Mouse (Mus musculus) liver, embryonic 12.5 days (tissue): Measurements from ENCODE around the gene Nr2f1. TPM values are rescaled to one million over a fixed set of nuclear protein-coding genes. Genes with fewer than 3 reads are reported as not detected.
"Not testable (repeated sequence)": the region's sequence is repeated elsewhere in the genome, so short reads cannot be mapped to it uniquely, and the experiment has no call there.

ENCODE experiments used
- ATAC-seq: fragments of 200-750 bp; cut with Nextera tagmentation; 2 replicates; pipeline ENCODE4 v1.8.0; 2017; ENCODE audit warnings: moderate number of reproducible peaks, mild to moderate bottlenecking, moderate library complexity
- H3K27ac ChIP-seq: fragments of 300-500 bp; sonication (generic); 2 replicates; pipeline ENCODE4 v1.5.1; 2016; ENCODE audit warnings: mild to moderate bottlenecking
- H3K27me3 ChIP-seq: fragments of 300-500 bp; sonication (generic); replicated peaks from 2 replicates; pipeline ENCODE4 v1.6.1; 2016; ENCODE audit warnings: mild to moderate bottlenecking, moderate library complexity
- H3K36me3 ChIP-seq: fragments of 300-500 bp; sonication (generic); 2 replicates; pipeline ENCODE4 v1.6.1; 2016; ENCODE audit warnings: mild to moderate bottlenecking, moderate library complexity
- H3K4me1 ChIP-seq: fragments of 300-500 bp; sonication (generic); 2 replicates; pipeline ENCODE4 v1.6.1; 2016
- H3K4me2 ChIP-seq: fragments of 300-500 bp; sonication (generic); 2 replicates; pipeline ENCODE4 v1.6.1; 2016; ENCODE audit warnings: mild to moderate bottlenecking, moderate library complexity
- H3K4me3 ChIP-seq: fragments of 300-500 bp; sonication (generic); 2 replicates; pipeline ENCODE4 v1.5.1; 2016; ENCODE audit warnings: mild to moderate bottlenecking, moderate library complexity
- H3K9ac ChIP-seq: fragments of 300-500 bp; sonication (generic); 2 replicates; pipeline ENCODE4 v1.6.1; 2016; ENCODE audit warnings: mild to moderate bottlenecking, moderate library complexity
- H3K9me3 ChIP-seq: fragments of 300-500 bp; sonication (generic); replicated peaks from 2 replicates; pipeline ENCODE4 v1.6.1; 2016; ENCODE audit warnings: mild to moderate bottlenecking, moderate library complexity
- WGBS: fragments of 180-500 bp; shearing (Covaris S2); methylation state at CpG from one replicate; pipeline ENCODE4 v1.1.7; 2016; ENCODE audit not compliant: insufficient replicate concordance; 5-methylcytosine and 5-hydroxymethylcytosine counted together
- polyA plus RNA-seq: library from polyadenylated mRNA; unstranded; fragments of >200 nt; fragmentation: Nextera tagmentation; extraction: Ambion mirVana; gene quantifications from 2 replicates; pipeline ENCODE4 v1.2.1, GENCODE M21; 2016

The Nr2f1 gene
- 1.5 and 1.7 TPM in 2 replicates for polyA plus RNA-seq

DNA sequence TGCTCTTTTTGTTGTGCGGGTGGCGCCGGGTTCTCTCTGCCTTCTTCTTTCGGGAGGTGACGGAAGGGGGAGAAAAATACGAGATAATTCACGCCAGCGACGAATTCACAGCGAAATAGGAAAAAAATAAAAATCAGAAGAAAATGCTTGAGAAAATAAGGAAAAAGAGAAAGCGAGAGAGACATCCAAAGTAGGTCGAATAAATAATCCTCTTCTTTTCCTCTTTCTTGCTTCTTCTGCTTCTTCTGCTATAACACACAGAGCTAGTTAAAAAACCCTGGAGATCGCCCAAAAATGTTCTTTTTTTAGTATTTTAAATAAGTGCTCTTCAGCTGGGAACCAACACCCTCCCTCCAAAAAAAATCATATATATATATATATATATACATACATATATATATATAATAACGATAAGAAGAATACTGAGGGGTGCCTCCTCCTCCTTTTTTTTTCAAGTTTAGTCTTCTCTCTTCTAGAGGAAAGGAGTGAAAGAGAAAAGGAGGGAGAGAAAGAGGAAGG, at the start of gene Nr2f1:
TSS of gene Nr2f1 (minus strand) at position 116 of the 519 bp plus-strand sequence.
- Histone ChIP-seq H3K9ac (peak within 1 kb of the TSS; percentile 64), H3K27me3 (peaks cover 96% of the 10 kb centered on the region), H3K27ac (peak within 1 kb of the TSS; percentile 78), H3K9me3 (no peaks in the 10 kb centered on the region), H3K4me2 (peak within 1 kb of the TSS; percentile 71), H3K4me1 (peaks cover 10% of the 10 kb centered on the region), H3K36me3 (no peaks in the 10 kb centered on the region), H3K4me3 (peak within 1 kb of the TSS; percentile 59)
- under 1% methylated on average over 14 of the region's 14 CpGs for WGBS
- ATAC-seq: no peak

DNA sequence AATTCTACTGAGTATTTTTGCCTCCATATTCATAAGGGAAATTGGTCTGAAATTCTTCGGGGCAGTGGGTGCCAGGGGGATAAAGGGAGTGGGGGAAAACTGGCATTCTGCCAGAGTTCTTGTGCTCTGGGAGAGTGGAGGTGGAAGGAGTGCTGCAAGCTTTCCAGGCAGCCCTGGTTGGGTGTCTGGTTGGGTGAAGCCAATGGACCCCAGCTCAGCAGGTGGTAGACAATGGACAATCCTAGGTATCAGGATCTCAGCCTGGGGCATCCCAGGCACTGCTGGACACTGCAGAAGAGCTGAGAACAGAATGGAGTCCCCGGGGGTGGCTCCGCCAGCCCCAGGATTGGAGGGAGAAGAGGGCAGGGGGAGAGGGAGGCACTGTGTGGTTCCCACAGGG, 22.1 kb upstream of the Nr2f1 start:
- no peaks in the 10 kb centered on the region for H3K36me3 ChIP-seq
- no peak overlapping the region for H3K4me2 ChIP-seq
- WGBS: 74% methylated on average over 3 of the region's 3 CpGs
- no peak overlapping the region for H3K9ac ChIP-seq
- no peak overlapping the region for H3K4me3 ChIP-seq
- H3K9me3 ChIP-seq: no peaks in the 10 kb centered on the region
- H3K27me3 ChIP-seq: peaks cover 4% of the 10 kb centered on the region
- ATAC-seq: no peak
- no peaks in the 10 kb centered on the region for H3K4me1 ChIP-seq
- no peak overlapping the region for H3K27ac ChIP-seq

DNA sequence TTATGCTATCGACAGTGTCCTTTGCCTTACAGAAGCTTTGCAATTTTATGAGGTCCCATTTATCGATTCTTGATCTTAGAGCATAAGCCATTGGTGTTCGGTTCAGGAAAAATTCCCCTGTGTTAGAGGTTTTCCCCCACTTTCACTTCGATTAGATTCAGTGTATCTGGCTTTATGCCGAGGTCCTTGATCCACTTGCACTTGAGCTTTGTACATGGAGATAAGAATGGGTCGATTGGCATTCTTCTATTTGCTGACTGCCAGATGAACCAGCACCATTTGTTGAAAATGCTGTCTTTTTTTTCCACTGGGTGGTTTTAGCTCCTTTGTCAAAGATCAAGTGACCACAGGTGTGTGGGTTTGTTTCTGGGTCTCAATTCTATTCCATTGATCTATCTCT, 20.7 kb upstream of the Nr2f1 start:
- not testable (repeated sequence) for H3K36me3 ChIP-seq, H3K27ac ChIP-seq, H3K4me1 ChIP-seq, H3K9ac ChIP-seq, H3K4me2 ChIP-seq, H3K9me3 ChIP-seq, H3K4me3 ChIP-seq, H3K27me3 ChIP-seq, ATAC-seq
- 64% methylated on average over 6 of the region's 6 CpGs for WGBS

DNA sequence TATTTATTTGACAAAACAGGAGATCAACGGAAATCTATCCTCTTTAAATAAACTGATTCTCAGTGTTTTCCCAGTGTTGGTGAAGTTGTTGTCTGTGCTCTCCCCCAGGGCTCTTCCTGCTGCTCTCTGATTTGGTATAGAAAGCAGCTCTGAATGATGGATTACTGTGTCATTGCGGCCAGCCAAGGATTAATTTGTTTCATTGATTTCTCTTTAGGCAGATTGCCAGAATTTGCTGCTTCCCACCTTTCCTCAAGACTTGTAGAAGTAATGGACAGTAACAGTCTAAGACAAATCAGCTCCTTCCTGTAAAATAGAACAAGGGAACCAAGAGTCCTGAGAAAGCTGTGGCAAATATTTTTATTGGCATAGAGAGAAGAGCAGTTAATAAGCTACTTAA, 15.7 kb upstream of the Nr2f1 start:
- 49% methylated on average over 2 of the region's 2 CpGs for WGBS
- Histone ChIP-seq H3K4me3 (no peak overlapping the region), H3K27me3 (peaks cover 42% of the 10 kb centered on the region), H3K27ac (no peak overlapping the region), H3K9me3 (no peaks in the 10 kb centered on the region), H3K36me3 (no peaks in the 10 kb centered on the region), H3K4me1 (no peaks in the 10 kb centered on the region), H3K9ac (no peak overlapping the region), H3K4me2 (no peak overlapping the region)
- ATAC-seq: no peak

DNA sequence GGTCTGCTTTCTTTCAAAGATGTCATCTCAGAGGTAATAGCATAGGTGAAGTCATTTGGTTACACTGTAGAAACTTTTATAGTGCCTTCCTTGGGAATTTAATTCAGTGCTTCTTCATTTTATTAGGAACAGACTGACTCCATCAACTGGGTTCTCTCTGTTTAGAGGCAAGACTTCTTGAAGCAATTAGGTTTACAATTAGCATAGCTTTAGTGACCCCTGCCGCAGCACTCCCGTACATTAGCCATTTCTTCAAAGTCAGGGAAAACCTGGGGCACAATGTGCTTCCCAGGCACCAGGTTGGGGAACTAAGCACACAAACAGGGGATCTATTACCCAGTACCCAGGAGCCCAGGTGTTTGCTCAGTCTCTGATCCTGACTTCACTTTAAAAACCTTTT, 13.6 kb upstream of the Nr2f1 start:
- Histone ChIP-seq H3K27me3 (peaks cover 59% of the 10 kb centered on the region), H3K4me2 (no peak overlapping the region), H3K36me3 (no peaks in the 10 kb centered on the region), H3K27ac (no peak overlapping the region), H3K9me3 (no peaks in the 10 kb centered on the region), H3K4me1 (no peaks in the 10 kb centered on the region), H3K4me3 (no peak overlapping the region), H3K9ac (no peak overlapping the region)
- 22% methylated on average over 2 of the region's 2 CpGs for WGBS
- ATAC-seq: no peak

DNA sequence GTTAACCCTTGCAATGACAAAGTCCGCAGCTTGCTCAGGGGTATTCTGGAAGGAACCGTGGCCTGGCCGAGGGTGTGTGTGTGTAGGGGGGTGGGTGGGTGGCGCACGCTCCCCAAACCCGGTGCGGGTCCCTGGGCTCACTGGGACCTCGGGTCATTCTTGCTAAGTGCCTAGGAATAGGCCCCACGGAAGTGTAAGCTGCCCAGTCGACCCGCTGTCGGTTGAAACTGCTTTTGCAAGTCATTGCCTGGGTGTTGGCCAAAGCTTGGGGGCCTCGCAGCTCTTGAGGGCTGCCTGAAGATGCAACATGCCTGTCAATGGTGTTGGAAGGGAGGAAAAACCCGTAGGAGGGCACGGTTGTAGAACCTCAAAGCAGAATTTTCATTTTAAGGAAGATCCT, 12.6 kb upstream of the Nr2f1 start:
- no peak overlapping the region for H3K4me3 ChIP-seq
- ATAC-seq: no peak
- WGBS: 21% methylated on average over 15 of the region's 15 CpGs
- H3K27ac ChIP-seq: no peak overlapping the region
- no peaks in the 10 kb centered on the region for H3K9me3 ChIP-seq
- no peak overlapping the region for H3K4me2 ChIP-seq
- H3K27me3 ChIP-seq: peaks cover 68% of the 10 kb centered on the region
- H3K4me1 ChIP-seq: no peaks in the 10 kb centered on the region
- H3K9ac ChIP-seq: no peak overlapping the region
- H3K36me3 ChIP-seq: no peaks in the 10 kb centered on the region

DNA sequence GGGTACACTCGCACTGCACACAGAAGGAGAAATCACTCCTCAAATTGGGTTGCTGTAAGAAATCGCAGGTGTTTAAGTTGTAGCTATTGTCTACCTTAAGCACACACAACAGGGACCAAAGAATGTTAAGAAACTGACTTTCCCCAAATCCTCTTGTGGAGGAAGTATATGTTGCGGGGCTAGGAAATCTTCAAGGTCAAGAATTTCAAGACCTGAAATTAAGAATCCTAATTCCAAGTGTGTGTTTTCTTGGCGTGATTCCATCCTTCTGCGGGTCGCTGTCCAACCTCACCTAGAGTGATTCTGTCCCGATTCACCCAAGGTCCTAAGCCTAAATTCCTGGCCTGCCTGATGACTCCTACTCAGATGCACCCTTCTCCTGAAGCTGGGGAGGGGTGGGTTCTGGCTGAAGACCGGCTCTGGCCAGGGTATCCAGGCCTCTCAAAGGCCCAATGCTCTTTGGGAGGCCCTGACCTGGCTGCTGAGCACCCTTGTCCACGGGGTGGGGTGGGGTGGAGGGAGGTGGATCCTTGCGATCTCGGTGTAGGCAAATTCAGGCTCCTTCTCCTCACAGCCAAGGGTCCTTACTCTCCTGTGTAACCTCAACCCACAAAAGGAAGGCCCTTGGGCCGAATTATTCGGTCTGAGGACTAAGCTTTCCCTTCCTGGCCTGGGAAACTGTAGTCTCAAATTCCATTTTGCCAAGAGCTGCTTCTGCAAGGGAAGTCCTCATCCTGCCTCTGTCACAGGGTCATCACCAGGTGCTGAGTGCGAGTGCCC, 11.9 kb upstream of the Nr2f1 start:
- Histone ChIP-seq H3K27me3 (peaks cover 72% of the 10 kb centered on the region), H3K36me3 (no peaks in the 10 kb centered on the region)
- WGBS: 11% methylated on average over 14 of the region's 14 CpGs

DNA sequence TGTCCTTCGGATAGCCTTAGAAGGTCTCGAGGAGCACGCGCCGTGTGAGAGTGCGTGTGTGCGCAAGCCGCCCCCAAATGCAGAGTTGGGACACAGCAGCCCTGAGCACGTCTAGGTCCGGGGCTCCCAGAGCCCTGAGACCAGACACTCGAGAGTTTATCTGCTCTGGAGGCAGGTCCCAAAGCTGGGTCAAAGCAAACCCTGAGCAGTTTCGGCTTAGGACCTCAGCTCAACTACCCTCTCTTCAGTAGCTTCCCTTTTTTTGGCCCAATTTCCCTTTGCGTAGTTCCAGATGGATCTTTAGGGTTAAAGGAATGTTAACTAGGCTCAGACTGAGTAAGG, 11.2 kb upstream of the Nr2f1 start:
- Histone ChIP-seq H3K27me3 (peaks cover 74% of the 10 kb centered on the region), H3K4me2 (peak overlapping the region; percentile 41; the same call in 1 of the 2 replicates), H3K9me3 (no peaks in the 10 kb centered on the region), H3K36me3 (no peaks in the 10 kb centered on the region), H3K4me1 (no peaks in the 10 kb centered on the region), H3K4me3 (no peak overlapping the region), H3K9ac (no peak overlapping the region), H3K27ac (no peak overlapping the region)
- no peak for ATAC-seq
- 9% methylated on average over 13 of the region's 13 CpGs for WGBS

More for the DNA sequence above, 11.9 kb upstream of the Nr2f1 start:
- H3K4me3 ChIP-seq: no peak overlapping the region
- no peak overlapping the region for H3K27ac ChIP-seq
- no peaks in the 10 kb centered on the region for H3K9me3 ChIP-seq
- no peak overlapping the region for H3K4me2 ChIP-seq
- H3K9ac ChIP-seq: no peak overlapping the region
- H3K4me1 ChIP-seq: no peaks in the 10 kb centered on the region
- no peak for ATAC-seq

DNA sequence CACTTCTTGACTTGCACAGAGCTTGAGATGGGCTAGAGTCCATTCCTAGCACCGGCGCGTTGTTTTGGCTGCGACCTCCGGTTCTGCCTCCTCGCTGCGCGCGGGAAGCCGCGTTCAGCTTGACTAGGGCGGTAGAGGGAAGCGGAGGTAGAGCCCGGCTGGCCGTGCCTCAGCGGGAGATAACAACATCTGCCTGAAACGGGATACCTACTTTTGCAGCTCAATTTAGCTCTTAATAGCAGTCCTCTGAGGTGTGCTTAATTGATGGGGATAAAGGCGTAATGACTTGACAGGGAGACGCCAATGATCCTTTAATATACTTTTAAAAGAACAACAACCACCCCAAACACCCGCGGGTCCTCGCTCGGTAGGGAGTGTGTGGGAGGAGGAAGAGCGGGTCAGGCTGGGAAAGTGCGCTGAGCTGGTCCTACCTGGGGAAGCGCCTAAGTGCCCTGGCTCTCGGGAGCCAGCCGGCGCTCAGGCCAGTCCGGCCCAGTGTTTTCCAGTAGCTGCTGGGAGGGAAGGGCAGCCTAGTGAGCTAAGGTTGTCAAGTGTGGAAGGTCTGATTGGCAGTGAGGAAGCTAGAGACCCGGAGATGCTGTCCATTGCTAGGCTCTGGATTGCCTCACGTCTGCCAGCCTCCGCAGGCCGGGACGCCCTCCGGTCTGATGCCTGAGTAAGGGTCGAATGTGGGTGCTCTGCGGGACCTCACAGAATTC, 10.6 kb upstream of the Nr2f1 start:
- H3K36me3 ChIP-seq: no peaks in the 10 kb centered on the region
- H3K9ac ChIP-seq: no peak overlapping the region
- no peaks in the 10 kb centered on the region for H3K9me3 ChIP-seq
- H3K4me1 ChIP-seq: no peaks in the 10 kb centered on the region
- peak overlapping the region; percentile 12; the same call in 1 of the 2 replicates for H3K4me3 ChIP-seq
- 1% methylated on average over 38 of the region's 38 CpGs for WGBS
- peak overlapping the region; percentile 41 for H3K4me2 ChIP-seq
- H3K27me3 ChIP-seq: peaks cover 79% of the 10 kb centered on the region
- no peak overlapping the region for H3K27ac ChIP-seq
- no peak for ATAC-seq

DNA sequence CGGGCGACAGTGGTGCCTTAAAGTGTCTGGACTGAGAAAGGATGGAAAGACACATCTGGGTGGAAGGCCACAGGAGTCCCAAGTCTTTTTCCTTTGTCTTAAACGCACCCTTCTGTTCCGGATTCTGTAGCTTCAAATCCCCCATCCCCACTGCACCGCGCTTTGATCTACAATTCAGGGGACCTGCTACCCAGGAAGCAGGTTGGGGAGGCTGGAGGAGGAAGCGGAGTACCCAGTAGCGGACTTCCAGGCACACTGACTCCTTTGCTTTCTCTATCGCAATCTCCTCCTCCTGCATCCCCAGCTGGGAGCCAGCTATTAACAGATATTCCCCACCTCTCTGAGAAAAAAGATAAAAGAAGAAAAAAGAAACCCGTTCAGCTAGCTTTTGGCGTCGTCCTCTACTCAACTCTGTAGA, 10.1 kb upstream of the Nr2f1 start:
- Histone ChIP-seq H3K27me3 (peaks cover 84% of the 10 kb centered on the region), H3K4me2 (peak overlapping the region; percentile 41), H3K4me3 (peak overlapping the region; percentile 12; the same call in 1 of the 2 replicates), H3K9ac (no peak overlapping the region), H3K4me1 (no peaks in the 10 kb centered on the region), H3K36me3 (no peaks in the 10 kb centered on the region), H3K9me3 (no peaks in the 10 kb centered on the region), H3K27ac (no peak overlapping the region)
- WGBS: 2% methylated on average over 12 of the region's 12 CpGs
- ATAC-seq: no peak

DNA sequence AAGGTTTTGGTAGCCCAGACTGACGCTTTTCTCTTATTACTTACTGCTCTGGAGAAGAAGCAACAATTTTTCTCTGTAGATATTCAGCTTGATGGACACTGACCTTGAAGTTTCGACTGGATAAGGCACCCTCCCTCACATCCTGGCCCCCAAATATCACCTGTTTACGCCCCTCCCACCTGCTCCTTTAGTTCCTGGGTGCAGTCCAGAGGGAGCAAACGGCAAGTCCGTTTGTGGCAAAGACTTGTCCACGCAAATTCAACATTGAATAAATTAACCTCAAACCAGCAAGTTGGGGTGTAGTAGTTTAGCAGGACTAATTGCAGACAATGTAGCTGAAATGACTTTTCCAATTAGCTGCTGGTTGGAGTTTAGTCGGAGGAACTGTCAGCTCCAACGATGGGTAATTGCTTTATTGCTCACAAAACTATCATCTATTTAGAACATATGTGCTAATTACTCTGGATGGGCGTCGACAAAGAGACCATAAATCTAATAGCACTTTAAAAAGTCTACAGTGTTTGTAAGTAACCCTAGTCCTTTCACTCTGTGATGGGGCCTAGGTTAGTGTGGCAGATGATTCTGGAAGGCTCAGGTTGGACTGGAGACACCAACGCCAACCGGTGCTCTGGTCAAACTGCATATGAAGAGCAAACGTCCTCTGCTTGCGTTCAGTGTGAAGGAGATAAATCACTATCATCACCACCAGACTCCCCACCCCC, 9.3 kb upstream of the Nr2f1 start:
- Histone ChIP-seq H3K36me3 (no peaks in the 10 kb centered on the region), H3K27ac (no peak overlapping the region), H3K4me1 (no peaks in the 10 kb centered on the region), H3K4me3 (no peak overlapping the region), H3K4me2 (no peak overlapping the region), H3K27me3 (peaks cover 90% of the 10 kb centered on the region), H3K9ac (no peak overlapping the region), H3K9me3 (no peaks in the 10 kb centered on the region)
- no peak for ATAC-seq
- WGBS: 8% methylated on average over 14 of the region's 14 CpGs
